Mouse (Mus musculus) heart, postnatal 0 days (tissue): Measurements from ENCODE around the gene Itgb2l.

ENCODE experiments used
- CTCF ChIP-seq: IDR thresholded peaks from 2 replicates; pipeline ENCODE4 v1.5.1; 2016; ENCODE audit warnings: antibody characterized with exemption, control low read depth, low read depth
- EP300 ChIP-seq: IDR thresholded peaks from 2 replicates; pipeline ENCODE4 v1.6.1; 2016; ENCODE audit warnings: antibody characterized with exemption, low read depth

DNA sequence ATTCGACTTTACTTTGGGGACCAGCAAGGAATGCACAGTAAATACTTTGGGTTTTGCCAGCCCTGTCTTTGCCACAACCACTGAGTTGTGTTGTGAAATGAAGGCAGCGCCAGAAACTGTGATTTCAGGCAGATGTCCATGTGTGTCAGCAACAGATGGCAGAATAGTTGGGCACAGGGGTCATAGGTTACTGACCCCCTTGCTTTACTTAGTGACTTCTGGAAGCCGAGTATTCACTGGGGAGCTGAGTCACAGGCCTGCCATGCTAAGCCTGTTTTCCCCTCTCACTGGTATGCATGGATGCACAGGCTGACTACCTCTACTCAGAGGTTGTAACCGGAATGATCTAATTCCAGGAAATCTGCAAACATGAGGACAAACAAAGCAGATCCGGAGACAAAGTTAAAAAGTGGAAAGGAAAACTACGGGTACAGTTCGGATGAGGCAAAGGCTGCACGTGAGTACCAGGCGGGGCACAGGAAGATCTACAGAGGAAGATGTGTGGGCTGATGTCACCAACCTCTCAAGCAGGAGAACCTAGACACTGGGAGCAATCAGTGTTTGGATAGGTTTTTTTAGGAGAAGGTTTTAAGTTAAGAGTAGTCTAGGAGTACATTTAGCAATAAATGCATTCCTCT lies 47.3 kb downstream of the Itgb2l start:
- TF ChIP-seq CTCF (no peak), EP300 (no peak)
